Mouse (Mus musculus) forebrain, embryonic 12.5 days (tissue): ENCODE measurements around the gene Cfap46. TPM values are rescaled to one million over a fixed set of nuclear protein-coding genes. Genes with fewer than 3 reads are reported as not detected.

Experiments
- ATAC-seq: fragments of 200-750 bp; cut with Nextera tagmentation; 2 replicates; pipeline ENCODE4 v1.8.0; 2017; ENCODE audit warnings: moderate TSS enrichment; ENCODE audit not compliant: low FRiP score
- H3K27ac ChIP-seq: fragments of 300-500 bp; sonication (generic); 2 replicates; pipeline ENCODE4 v1.5.1; 2016; ENCODE audit warnings: mild to moderate bottlenecking
- H3K27me3 ChIP-seq: fragments of 300-500 bp; sonication (generic); 2 replicates; pipeline ENCODE4 v1.6.1; 2016; ENCODE audit warnings: mild to moderate bottlenecking
- H3K36me3 ChIP-seq: fragments of 300-500 bp; sonication (generic); replicated peaks from 2 replicates; pipeline ENCODE4 v1.6.1; 2016; ENCODE audit warnings: mild to moderate bottlenecking
- H3K4me1 ChIP-seq: fragments of 300-500 bp; sonication (generic); 2 replicates; pipeline ENCODE4 v1.6.1; 2016
- H3K4me2 ChIP-seq: fragments of 300-500 bp; sonication (generic); 2 replicates; pipeline ENCODE4 v1.6.1; 2016; ENCODE audit warnings: mild to moderate bottlenecking, moderate library complexity
- H3K4me3 ChIP-seq: fragments of 300-500 bp; sonication (generic); replicated peaks from 2 replicates; pipeline ENCODE4 v1.5.1; 2016; ENCODE audit warnings: mild to moderate bottlenecking
- H3K9ac ChIP-seq: fragments of 300-500 bp; sonication (generic); 2 replicates; pipeline ENCODE4 v1.6.1; 2016; ENCODE audit warnings: mild to moderate bottlenecking
- H3K9me3 ChIP-seq: fragments of 300-500 bp; sonication (generic); 2 replicates; pipeline ENCODE4 v1.6.1; 2016
- WGBS: fragments of 180-500 bp; shearing (Covaris S2); methylation state at CpG from one replicate; pipeline ENCODE4 v1.1.7; 2016; 5-methylcytosine and 5-hydroxymethylcytosine counted together
- polyA plus RNA-seq: library from polyadenylated mRNA; unstranded; fragments of >200 nt; fragmentation: Nextera tagmentation; extraction: Ambion mirVana; gene quantifications from 2 replicates; pipeline ENCODE4 v1.2.1, GENCODE M21; 2016

Cfap46 gene
- polyA plus RNA-seq, 1 experiment from 2014 or later, result 0.57 TPM

DNA sequence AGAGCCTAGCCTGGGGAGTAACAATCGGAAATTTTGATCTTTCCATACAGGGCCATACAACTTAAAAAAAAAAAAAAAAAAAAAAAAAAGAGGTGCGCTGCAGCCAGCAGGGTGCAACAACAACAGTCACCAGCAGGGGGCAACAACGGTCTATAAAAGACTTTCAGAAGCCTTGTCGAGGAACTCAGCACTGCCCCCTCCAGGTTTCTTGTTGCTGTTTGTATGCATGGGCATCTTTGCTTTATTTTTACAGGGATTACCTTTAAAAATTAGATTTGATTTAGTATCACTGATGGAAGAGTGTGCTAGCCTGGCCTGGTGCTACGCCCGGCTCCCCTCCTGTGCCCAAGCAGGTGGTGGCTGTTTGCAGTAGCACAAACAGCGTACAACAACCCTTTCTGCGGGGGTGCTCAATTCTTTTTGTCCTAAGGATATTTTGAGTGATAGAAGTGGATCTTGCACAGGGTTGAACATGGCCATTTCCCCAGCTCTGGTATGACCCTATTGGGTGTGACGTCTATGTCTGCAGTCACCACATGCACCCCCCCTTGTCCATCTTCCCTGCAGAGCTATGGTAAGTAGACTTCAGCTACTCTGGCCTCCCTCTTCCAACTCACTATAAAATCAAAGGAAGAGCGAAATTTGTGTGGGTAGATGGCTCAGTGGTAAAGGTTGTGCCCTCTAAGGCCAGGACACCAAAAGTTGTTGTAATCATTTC, 35.4 kb downstream of the Cfap46 start:
- peak; percentile 53; the same call in 1 of the 2 replicates for ATAC-seq
- no peak overlapping the region for H3K27ac ChIP-seq
- 46% methylated on average over 10 of the region's 10 CpGs for WGBS

DNA sequence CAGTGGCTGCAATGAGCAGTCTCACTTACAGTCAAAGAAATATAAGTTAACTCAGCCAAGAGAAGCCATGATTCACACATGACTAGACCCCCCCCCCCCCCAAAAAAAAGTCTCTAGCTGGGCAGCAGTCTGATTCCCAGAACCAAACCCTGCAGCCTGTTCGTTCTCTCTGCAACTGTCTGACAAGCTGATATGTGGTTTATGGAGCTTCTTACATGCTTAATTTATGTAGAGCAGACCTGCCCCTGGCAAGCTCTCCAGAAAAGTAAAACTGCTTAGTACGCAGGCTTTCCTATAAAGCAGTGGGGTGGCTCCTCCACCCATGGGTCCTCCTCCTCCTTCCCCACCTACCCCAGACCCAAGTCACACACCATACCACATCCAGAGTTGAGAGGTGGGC, 50.2 kb downstream of the Cfap46 start:
- 87% methylated on average over 2 of the region's 2 CpGs for WGBS
- Histone ChIP-seq H3K36me3 (no peaks in the 10 kb centered on the region), H3K4me1 (no peaks in the 10 kb centered on the region), H3K27me3 (0 out of 2 replicates have a peak, but pooled peaks cover 11% of the 10 kb centered on the region), H3K9me3 (no peaks in the 10 kb centered on the region), H3K9ac (no peak overlapping the region), H3K4me3 (no peak overlapping the region), H3K27ac (no peak overlapping the region), H3K4me2 (no peak overlapping the region)
- ATAC-seq, result no peak

More for the DNA sequence above, 35.4 kb downstream of the Cfap46 start:
- no peak overlapping the region for H3K4me2 ChIP-seq
- H3K9me3 ChIP-seq, result no peaks in the 10 kb centered on the region
- no peaks in the 10 kb centered on the region for H3K36me3 ChIP-seq
- H3K4me1 ChIP-seq, result no peaks in the 10 kb centered on the region
- no peak overlapping the region for H3K9ac ChIP-seq
- peaks cover 16% of the 10 kb centered on the region; the same call in 1 of the 2 replicates for H3K27me3 ChIP-seq
- H3K4me3 ChIP-seq, result no peak overlapping the region

DNA sequence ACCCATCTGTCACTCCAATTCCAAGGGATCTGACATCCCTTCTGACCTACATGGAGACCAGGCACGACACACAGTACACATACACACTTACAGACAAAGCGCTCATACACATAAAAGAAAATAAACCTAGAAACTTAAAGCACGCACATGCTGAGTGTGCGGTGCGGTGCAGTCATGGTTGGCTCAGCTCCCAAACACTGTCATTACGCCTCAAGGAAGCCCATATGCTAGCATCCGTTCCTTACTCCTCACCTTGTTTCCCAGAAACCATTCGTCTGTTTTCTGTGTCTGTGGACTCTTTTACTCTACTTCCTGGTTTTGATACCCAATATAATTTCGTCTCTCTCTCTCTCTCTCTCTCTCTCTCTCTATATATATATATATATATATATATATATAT, 58.5 kb downstream of the Cfap46 start:
- Histone ChIP-seq H3K4me3 (no peak overlapping the region), H3K27ac (no peak overlapping the region), H3K27me3 (0 out of 2 replicates have a peak, but pooled peaks cover 5% of the 10 kb centered on the region), H3K9ac (no peak overlapping the region), H3K9me3 (no peaks in the 10 kb centered on the region), H3K4me1 (no peaks in the 10 kb centered on the region), H3K36me3 (no peaks in the 10 kb centered on the region), H3K4me2 (no peak overlapping the region)
- no peak for ATAC-seq
- 83% methylated on average over 9 of the region's 9 CpGs for WGBS

DNA sequence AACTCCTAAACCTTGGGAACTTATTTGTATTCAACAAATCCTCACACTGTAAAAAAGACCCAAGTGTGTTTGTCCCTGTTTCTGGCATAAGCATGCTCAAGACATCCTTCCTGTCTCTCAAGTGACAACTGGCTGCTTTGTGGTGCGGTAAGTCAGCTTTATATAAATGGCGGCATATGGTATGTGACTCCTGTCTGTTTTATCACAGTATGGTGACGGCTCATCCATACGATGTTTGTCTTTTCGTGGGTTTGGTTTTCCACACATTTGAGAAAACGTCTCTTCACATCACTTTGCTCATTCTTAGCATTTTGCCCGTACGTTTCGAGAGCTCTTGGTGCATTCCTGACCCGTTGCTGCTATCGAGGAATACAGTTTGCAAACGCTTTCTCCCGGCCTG, 61.0 kb downstream of the Cfap46 start:
- Histone ChIP-seq H3K27me3 (peaks cover 12% of the 10 kb centered on the region; the same call in 1 of the 2 replicates), H3K4me3 (no peak overlapping the region), H3K36me3 (no peaks in the 10 kb centered on the region), H3K9me3 (no peaks in the 10 kb centered on the region), H3K4me1 (no peaks in the 10 kb centered on the region), H3K4me2 (no peak overlapping the region), H3K27ac (no peak overlapping the region), H3K9ac (no peak overlapping the region)
- ATAC-seq, result no peak
- 87% methylated on average over 13 of the region's 13 CpGs for WGBS

DNA sequence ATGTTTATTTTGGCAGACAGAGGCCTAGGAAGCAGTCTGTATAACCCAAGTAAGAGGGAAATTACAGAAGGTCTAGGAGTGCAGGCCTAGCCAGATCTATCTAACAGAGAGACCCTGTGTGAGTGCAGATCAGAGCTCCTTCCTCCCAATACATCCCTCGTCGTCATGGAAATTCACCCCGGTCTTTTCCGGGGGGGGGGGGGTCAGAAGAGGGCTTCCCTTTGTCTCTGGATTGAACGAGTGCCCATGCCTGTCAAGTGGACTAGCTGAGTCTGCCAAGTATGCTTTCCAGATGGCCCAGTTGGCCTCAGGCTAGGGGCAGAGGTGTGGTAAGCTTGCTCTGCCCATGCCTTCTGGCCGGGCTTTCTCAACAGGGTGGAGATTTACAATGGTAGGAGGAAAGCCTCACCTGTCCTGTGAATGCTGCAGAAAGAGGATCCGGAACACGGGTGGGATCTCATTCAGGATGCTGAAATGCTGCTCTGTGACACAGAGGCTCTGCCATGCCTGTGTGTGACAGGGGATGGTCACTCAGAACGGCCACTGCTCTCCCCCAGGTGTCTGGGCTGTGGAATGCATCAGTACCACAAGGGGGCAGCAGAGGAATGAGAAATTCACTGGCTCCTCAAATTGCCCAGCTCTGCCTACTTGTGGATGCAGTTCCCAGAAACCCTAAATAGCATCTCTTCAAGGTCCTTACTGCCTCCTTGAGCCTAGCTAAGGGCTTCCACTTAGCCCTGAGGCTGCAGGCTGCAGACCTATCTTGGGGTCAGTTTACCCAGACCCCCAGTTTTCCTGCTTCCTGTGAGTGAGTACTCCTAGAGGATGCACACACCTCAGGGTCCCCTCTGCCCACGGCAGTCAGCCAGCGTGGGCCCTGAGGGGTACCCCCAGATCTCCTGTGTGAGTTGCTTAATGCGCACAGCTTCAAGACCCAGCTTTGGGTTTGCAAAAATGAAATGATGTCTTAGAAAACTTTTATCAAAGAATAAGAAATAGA, 67.5 kb downstream of the Cfap46 start:
- H3K27me3 ChIP-seq, result peaks cover 33% of the 10 kb centered on the region
- no peak overlapping the region for H3K9ac ChIP-seq
- no peaks in the 10 kb centered on the region for H3K36me3 ChIP-seq
- H3K4me2 ChIP-seq, result no peak overlapping the region
- 55% methylated on average over 12 of the region's 12 CpGs for WGBS
- peak; percentile 53; the same call in 1 of the 2 replicates for ATAC-seq
- H3K27ac ChIP-seq, result no peak overlapping the region
- no peaks in the 10 kb centered on the region for H3K9me3 ChIP-seq
- no peak overlapping the region for H3K4me3 ChIP-seq
- H3K4me1 ChIP-seq, result peaks cover 7% of the 10 kb centered on the region; the same call in 1 of the 2 replicates

DNA sequence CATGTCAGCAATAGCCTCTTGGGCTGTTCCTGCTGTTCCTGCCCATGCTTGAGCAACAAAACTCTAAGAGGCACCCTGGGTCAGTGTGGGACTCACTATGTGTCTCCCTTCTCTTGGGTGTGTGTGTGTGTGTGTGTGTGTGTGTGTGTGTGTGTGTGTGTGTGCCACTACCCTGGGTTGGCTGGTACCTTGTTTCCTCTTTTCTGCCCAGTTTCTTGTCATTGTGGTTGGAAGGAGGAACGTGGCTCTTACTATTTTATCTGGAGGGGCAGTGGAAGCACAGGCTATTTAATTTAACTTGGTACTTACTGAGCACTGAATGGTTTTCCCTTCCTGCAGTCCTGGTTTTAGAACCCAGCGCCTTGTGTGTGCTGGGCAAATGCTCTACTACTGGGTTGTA, 73.3 kb downstream of the Cfap46 start:
- 80% methylated on average over 2 of the region's 2 CpGs for WGBS
- no peak for ATAC-seq

DNA sequence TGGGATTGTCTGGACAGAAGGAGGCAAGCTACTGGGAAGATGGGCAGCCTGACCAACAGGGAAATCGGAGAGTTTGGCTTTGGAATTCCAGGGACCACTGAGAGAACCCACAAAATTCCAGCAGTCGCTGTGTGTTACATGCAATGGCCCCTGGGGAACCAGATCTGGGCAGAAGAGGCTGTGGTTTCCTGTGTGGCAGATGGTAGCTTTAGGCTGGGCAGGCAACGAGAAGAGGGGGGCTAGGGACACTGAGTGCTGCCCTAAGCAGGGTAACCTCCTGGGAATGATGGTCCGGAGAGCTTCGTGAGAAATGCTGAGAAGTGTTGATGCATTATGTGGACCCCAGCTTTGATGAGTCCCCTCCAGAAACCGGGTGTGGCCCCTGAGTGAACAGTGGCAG, 87.8 kb downstream of the Cfap46 start:
- Histone ChIP-seq H3K4me3 (no peak overlapping the region), H3K36me3 (no peaks in the 10 kb centered on the region), H3K27me3 (peaks cover 71% of the 10 kb centered on the region), H3K27ac (no peak overlapping the region), H3K4me2 (no peak overlapping the region), H3K9ac (no peak overlapping the region), H3K9me3 (no peaks in the 10 kb centered on the region), H3K4me1 (no peaks in the 10 kb centered on the region)
- ATAC-seq, result no peak
- 75% methylated on average over 6 of the region's 6 CpGs for WGBS

More for the DNA sequence above, 73.3 kb downstream of the Cfap46 start:
- Histone ChIP-seq H3K36me3 (no peaks in the 10 kb centered on the region), H3K27ac (no peak overlapping the region), H3K4me2 (no peak overlapping the region), H3K4me3 (no peak overlapping the region), H3K9me3 (no peaks in the 10 kb centered on the region), H3K9ac (no peak overlapping the region), H3K27me3 (peaks cover 18% of the 10 kb centered on the region), H3K4me1 (no peaks in the 10 kb centered on the region)

DNA sequence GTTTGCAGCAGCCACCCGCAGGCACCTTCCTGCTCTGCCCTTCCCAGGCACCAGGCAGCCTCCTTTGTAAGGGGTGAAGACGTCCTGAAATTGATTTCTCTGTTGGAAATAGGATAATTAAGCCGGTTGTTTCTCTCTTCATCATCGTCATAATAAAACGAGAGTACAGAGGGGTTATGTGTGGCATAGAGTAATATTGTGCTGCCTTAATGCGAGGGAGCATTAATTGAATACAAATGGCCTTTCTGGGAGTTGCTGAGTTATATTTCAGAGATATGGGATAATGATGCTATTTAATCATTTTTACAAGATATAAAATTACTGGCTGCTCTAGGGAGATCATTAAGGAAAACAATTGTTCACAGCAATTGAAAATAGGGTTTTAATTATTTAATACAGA, 88.3 kb downstream of the Cfap46 start:
- WGBS, result 69% methylated on average over 6 of the region's 6 CpGs
- H3K27ac ChIP-seq, result no peak overlapping the region

DNA sequence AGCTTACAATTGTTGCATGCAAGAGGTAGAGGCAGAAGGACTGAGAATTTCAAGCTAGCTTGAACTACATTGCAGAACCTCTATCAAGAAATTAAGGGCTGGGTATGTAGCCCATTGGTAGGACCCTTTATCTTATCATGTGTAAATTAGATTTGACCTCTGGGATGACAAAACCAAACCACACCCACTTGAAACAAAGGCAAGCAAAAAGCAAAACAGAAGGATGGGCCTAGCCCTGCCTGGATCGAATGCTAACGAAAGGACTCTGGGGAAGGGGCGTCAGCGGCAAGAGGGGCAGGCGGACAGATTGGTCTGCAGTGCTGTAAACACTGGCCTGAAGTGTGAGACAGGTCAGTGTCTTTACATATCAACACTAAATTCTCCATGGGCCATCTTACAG, 92.3 kb downstream of the Cfap46 start:
- H3K27me3 ChIP-seq, result peaks cover 89% of the 10 kb centered on the region
- no peak overlapping the region for H3K9ac ChIP-seq
- peaks cover 7% of the 10 kb centered on the region; the same call in 1 of the 2 replicates for H3K4me1 ChIP-seq
- WGBS, result 86% methylated on average over 5 of the region's 5 CpGs
- H3K9me3 ChIP-seq, result no peaks in the 10 kb centered on the region
- no peak for ATAC-seq
- no peak overlapping the region for H3K27ac ChIP-seq
- H3K4me2 ChIP-seq, result no peak overlapping the region
- H3K36me3 ChIP-seq, result no peaks in the 10 kb centered on the region
- H3K4me3 ChIP-seq, result no peak overlapping the region

More for the DNA sequence above, 88.3 kb downstream of the Cfap46 start:
- Histone ChIP-seq H3K4me3 (no peak overlapping the region), H3K27me3 (peaks cover 72% of the 10 kb centered on the region), H3K4me2 (no peak overlapping the region), H3K9me3 (no peaks in the 10 kb centered on the region), H3K9ac (no peak overlapping the region), H3K4me1 (no peaks in the 10 kb centered on the region), H3K36me3 (no peaks in the 10 kb centered on the region)
- no peak for ATAC-seq

DNA sequence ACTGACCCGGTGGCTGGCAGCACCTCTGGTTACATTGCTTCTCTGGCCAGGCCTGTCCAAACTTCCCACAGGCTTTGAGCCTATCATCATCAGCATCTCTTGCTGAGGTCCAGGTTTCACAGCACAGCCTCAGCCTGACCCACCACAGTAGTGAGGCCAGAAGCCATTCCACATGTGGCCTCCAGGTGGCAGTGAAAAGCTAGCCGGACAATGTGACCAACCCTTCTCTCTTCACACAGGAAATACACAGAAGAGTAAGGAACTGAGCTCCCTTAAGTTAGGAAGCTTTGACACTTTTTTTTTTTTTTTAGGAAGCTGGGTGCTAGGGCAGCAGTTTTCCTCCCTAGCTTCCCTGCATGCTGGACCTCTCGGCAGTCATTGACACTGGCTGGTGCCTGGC, 93.3 kb downstream of the Cfap46 start:
- Histone ChIP-seq H3K9ac (no peak overlapping the region), H3K27ac (no peak overlapping the region), H3K4me2 (no peak overlapping the region), H3K36me3 (no peaks in the 10 kb centered on the region), H3K9me3 (no peaks in the 10 kb centered on the region), H3K4me1 (peaks cover 11% of the 10 kb centered on the region), H3K27me3 (peaks cover 92% of the 10 kb centered on the region), H3K4me3 (no peak overlapping the region)
- WGBS, result 28% methylated on average over 3 of the region's 3 CpGs
- peak; percentile 55 for ATAC-seq

DNA sequence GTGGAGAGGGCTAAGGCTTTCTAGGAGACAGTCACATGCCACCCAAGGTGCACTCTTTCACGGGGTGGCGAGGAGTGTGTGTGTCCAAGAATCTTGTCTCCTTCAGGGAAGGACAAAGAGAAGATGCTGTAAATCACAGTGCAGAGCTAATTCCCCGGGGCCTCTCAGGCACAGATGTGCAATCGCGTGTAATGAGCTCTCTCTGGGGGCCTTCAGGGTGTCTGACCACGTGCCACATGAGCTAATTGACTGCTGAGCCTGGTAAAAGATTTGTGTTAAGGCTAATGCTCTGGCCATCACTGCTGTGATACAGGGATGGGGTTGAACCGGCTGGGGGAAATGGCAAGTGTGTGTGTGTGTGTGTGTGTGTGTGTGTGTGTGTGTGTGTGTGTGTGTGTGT, 95.7 kb downstream of the Cfap46 start:
- no peak overlapping the region for H3K27ac ChIP-seq
- H3K36me3 ChIP-seq, result no peaks in the 10 kb centered on the region
- peaks cover 94% of the 10 kb centered on the region for H3K27me3 ChIP-seq
- no peak overlapping the region for H3K4me3 ChIP-seq
- no peak overlapping the region for H3K9ac ChIP-seq
- 20% methylated on average over 7 of the region's 7 CpGs for WGBS
- H3K9me3 ChIP-seq, result no peaks in the 10 kb centered on the region
- peak; percentile 45; the same call in 1 of the 2 replicates for ATAC-seq
- H3K4me1 ChIP-seq, result peaks cover 27% of the 10 kb centered on the region
- H3K4me2 ChIP-seq, result no peak overlapping the region

DNA sequence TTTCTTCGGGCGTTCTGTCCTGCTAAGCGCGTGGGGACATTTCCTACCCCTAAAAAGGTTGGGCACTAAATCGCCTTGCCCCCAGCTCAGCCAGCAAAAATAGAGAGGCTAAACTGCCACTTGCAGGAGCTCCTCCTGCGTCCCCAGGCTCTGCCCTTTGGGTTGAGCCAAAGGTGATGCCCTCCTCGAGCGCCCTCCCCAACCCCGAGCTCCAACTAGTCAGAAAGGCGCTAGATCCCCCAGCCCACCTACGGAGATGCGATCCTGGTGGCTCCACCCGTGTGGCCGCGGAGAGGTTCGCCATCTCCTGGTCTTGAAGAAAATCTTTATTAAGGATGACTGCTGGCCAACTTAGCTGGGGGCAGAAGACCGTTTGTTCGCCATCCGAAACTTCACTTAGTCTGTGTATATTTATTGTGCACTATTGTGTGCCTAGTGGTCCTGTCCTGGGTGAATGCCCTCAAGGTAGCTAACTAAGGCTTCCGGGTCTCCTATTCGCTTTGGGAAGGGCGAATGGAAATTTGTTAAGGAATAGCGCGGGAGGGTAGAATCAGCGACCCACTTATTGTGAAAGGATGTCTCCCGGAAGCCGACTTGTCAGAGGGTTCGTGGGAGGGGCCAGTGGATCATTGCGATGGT, 98.3 kb downstream of the Cfap46 start:
- WGBS, result 3% methylated on average over 29 of the region's 29 CpGs
- Histone ChIP-seq H3K4me1 (peaks cover 49% of the 10 kb centered on the region), H3K27ac (no peak overlapping the region), H3K9ac (no peak overlapping the region), H3K4me2 (no peak overlapping the region; the same call in 1 of the 2 replicates), H3K36me3 (no peaks in the 10 kb centered on the region), H3K4me3 (no peak overlapping the region), H3K9me3 (no peaks in the 10 kb centered on the region), H3K27me3 (peaks cover 100% of the 10 kb centered on the region)
- no peak for ATAC-seq
